Mouse (Mus musculus): ENCODE results near the gene Wdr48.

The Wdr48 gene

GRCm38 (mm10) chr9:119894339-119895009, at the start of gene Wdr48:
Gene Wdr48 (plus strand): TSS chr9:119894878.
- DNase-seq (ENCODE audit: low spot score in 2 of 2), result peak; percentile 96 to 97

- DNase-seq (ENCODE audit: low spot score in 2 of 2), result no peak
These were observed 47.5 kb upstream of the Wdr48 start for GRCm38 (mm10) chr9:119847187-119847586.

- no peak for DNase-seq (ENCODE audit: low spot score in 2 of 2)
These were observed 46.0 kb upstream of the Wdr48 start for GRCm38 (mm10) chr9:119848671-119849070.

- DNase-seq (ENCODE audit: low spot score in 2 of 2), result no peak
These were observed 45.5 kb upstream of the Wdr48 start for GRCm38 (mm10) chr9:119849214-119849613.

GRCm38 (mm10) chr9:119852347-119853030, 42.2 kb upstream of the Wdr48 start:
- no peak for DNase-seq (ENCODE audit: low spot score in 2 of 2)

- DNase-seq (ENCODE audit: low spot score in 2 of 2), result no peak
These were observed 41.4 kb upstream of the Wdr48 start for GRCm38 (mm10) chr9:119853071-119853846.

- DNase-seq (ENCODE audit: low spot score in 2 of 2), result no peak
These were observed 40.5 kb upstream of the Wdr48 start for GRCm38 (mm10) chr9:119854170-119854569.

GRCm38 (mm10) chr9:119887144-119887901, 7.4 kb upstream of the Wdr48 start:
- no peak for DNase-seq (ENCODE audit: low spot score in 2 of 2)

- DNase-seq (ENCODE audit: low spot score in 2 of 2), result no peak
These were observed 5.8 kb upstream of the Wdr48 start for GRCm38 (mm10) chr9:119888843-119889246.

- no peak for DNase-seq (ENCODE audit: low spot score in 2 of 2)
These were observed 5.2 kb upstream of the Wdr48 start for GRCm38 (mm10) chr9:119889446-119889845.

- DNase-seq (ENCODE audit: low spot score in 2 of 2), result peak; percentile 19 to 42
These were observed 4.0 kb upstream of the Wdr48 start for GRCm38 (mm10) chr9:119890692-119891091.

GRCm38 (mm10) chr9:119893881-119894280, 797 bp upstream of the Wdr48 start:
- no peak for DNase-seq (ENCODE audit: low spot score in 2 of 2)

- DNase-seq (ENCODE audit: low spot score in 2 of 2), result peak; percentile 46 to 59
These were observed 503 bp downstream of the Wdr48 start for GRCm38 (mm10) chr9:119895040-119895721.

GRCm38 (mm10) chr9:119899446-119899845, 4.8 kb downstream of the Wdr48 start:
- DNase-seq (ENCODE audit: low spot score in 2 of 2), result no peak

- no peak for DNase-seq (ENCODE audit: low spot score in 2 of 2)
These were observed 7.9 kb downstream of the Wdr48 start for GRCm38 (mm10) chr9:119902410-119903151.

- DNase-seq (ENCODE audit: low spot score in 2 of 2), result no peak
These were observed 14.0 kb downstream of the Wdr48 start for GRCm38 (mm10) chr9:119908708-119909107.

GRCm38 (mm10) chr9:119909931-119910330, 15.3 kb downstream of the Wdr48 start:
- DNase-seq (ENCODE audit: low spot score in 2 of 2), result no peak

- DNase-seq (ENCODE audit: low spot score in 2 of 2), result no peak
These were observed 18.6 kb downstream of the Wdr48 start for GRCm38 (mm10) chr9:119913087-119913838.

- no peak for DNase-seq (ENCODE audit: low spot score in 2 of 2)
These were observed 25.2 kb downstream of the Wdr48 start for GRCm38 (mm10) chr9:119919858-119920257.

- DNase-seq (ENCODE audit: low spot score in 2 of 2), result no peak
These were observed 28.8 kb downstream of the Wdr48 start for GRCm38 (mm10) chr9:119923462-119923861.
